Mouse (Mus musculus) ovary, postnatal 14 days (tissue): Measurements from ENCODE around the gene Tas2r125.
"Not testable (repeated sequence)": the region's sequence is repeated elsewhere in the genome, so short reads cannot be mapped to it uniquely, and the experiment has no call there.

Experiments used
- DNase-seq: peaks from one replicate; pipeline ENCODE4 v3.0.0; 2022; ENCODE audit warnings: low spot score

The Tas2r125 gene

GRCm38 (mm10) chr6:132909351-132909750 lies at the start of gene Tas2r125:
Gene Tas2r125, plus strand, starts transcription at chr6:132909651.
- DNase-seq, result no peak

- no peak for DNase-seq
Observed at GRCm38 (mm10) chr6:132867708-132868107, 41.7 kb upstream of the Tas2r125 start, which contains the start of gene Tas2r110. Gene Tas2r110, plus strand, starts transcription at chr6:132868008.

- DNase-seq, result no peak
Observed at GRCm38 (mm10) chr6:132892711-132893110, 16.7 kb upstream of the Tas2r125 start, which contains the start of gene Tas2r113. Gene Tas2r113, plus strand, starts transcription at chr6:132893011.

- not testable (repeated sequence) for DNase-seq
Observed at GRCm38 (mm10) chr6:132941376-132941775, 31.9 kb downstream of the Tas2r125 start.

- DNase-seq, result no peak
Observed at GRCm38 (mm10) chr6:132950802-132951201, 41.4 kb downstream of the Tas2r125 start, which contains the start of gene Tas2r129. Gene Tas2r129, plus strand, starts transcription at chr6:132951102.

GRCm38 (mm10) chr6:132957819-132958218 lies 48.4 kb downstream of the Tas2r125 start, which contains the start of gene Tas2r131:
Gene Tas2r131, minus strand, starts transcription at chr6:132957919.
- no peak for DNase-seq
